Mouse (Mus musculus) forebrain, embryonic 14.5 days (tissue): ENCODE data around the gene Cwc25. TPM values are rescaled to one million over a fixed set of nuclear protein-coding genes. Genes with fewer than 3 reads are reported as not detected.

Source experiments
- ATAC-seq: fragments of 200-750 bp; cut with Nextera tagmentation; 2 replicates; pipeline ENCODE4 v1.8.0; 2017; ENCODE audit warnings: mild to moderate bottlenecking, moderate library complexity
- DNase-seq: peaks from one replicate; pipeline ENCODE4 v3.0.0-alpha.2; 2015; ENCODE audit warnings: low spot score
- H3K27ac ChIP-seq: fragments of 300-500 bp; sonication (generic); 2 replicates; pipeline ENCODE4 v1.5.1; 2014; ENCODE audit warnings: low read depth, mild to moderate bottlenecking, control low read depth, low read length, moderate library complexity
- H3K27me3 ChIP-seq: fragments of 300-500 bp; sonication (generic); replicated peaks from 2 replicates; pipeline ENCODE4 v1.6.1; 2014; ENCODE audit warnings: low read length, control low read depth, mixed read lengths; ENCODE audit not compliant: control insufficient read depth, insufficient read depth
- H3K36me3 ChIP-seq: fragments of 300-500 bp; sonication (generic); 2 replicates; pipeline ENCODE4 v1.6.1; 2014; ENCODE audit warnings: low read length, control low read depth; ENCODE audit not compliant: control insufficient read depth, insufficient read depth
- H3K4me1 ChIP-seq: fragments of 300-500 bp; sonication (generic); 2 replicates; pipeline ENCODE4 v1.6.1; 2014; ENCODE audit warnings: antibody characterized with exemption, low read length, control low read depth; ENCODE audit not compliant: control insufficient read depth, insufficient read depth
- H3K4me2 ChIP-seq: fragments of 300-500 bp; sonication (generic); 2 replicates; pipeline ENCODE4 v1.6.1; 2014; ENCODE audit warnings: mild to moderate bottlenecking, control low read depth, low read length
- H3K4me3 ChIP-seq: fragments of 300-500 bp; sonication (generic); 2 replicates; pipeline ENCODE4 v1.5.1; 2014; ENCODE audit warnings: low read depth, low read length, control low read depth
- H3K9ac ChIP-seq: fragments of 300-500 bp; sonication (generic); 2 replicates; pipeline ENCODE4 v1.6.1; 2014; ENCODE audit warnings: mild to moderate bottlenecking, low read length, control low read depth, moderate library complexity
- H3K9me3 ChIP-seq: fragments of 300-500 bp; sonication (generic); replicated peaks from 2 replicates; pipeline ENCODE4 v1.6.1; 2016; ENCODE audit warnings: low read length, control low read depth, mixed read lengths; ENCODE audit not compliant: control insufficient read depth
- WGBS: fragments of 180-500 bp; shearing (Covaris S2); extraction: QIAGEN DNeasy Blood & Tissue Kit; methylation state at CpG from one replicate; pipeline ENCODE4 v1.1.7; 2014; 5-methylcytosine and 5-hydroxymethylcytosine counted together
- polyA plus RNA-seq: library from polyadenylated mRNA; unstranded; fragments of >200 nt; fragmentation: Nextera tagmentation; extraction: Ambion mirVana; gene quantifications from 2 replicates; pipeline ENCODE4 v1.2.1, GENCODE M21; 2014

The Cwc25 gene
- polyA plus RNA-seq, 1 experiment from 2014 or later: 9.9 TPM

- no peaks in the 10 kb centered on the region for H3K27me3 ChIP-seq
Observed at GRCm38 (mm10) chr11:97701581-97702392, 64.6 kb downstream of the Cwc25 start.

GRCm38 (mm10) chr11:97700746-97701580 lies 65.4 kb downstream of the Cwc25 start:
- peaks cover 4% of the 10 kb centered on the region; the same call in 1 of the 2 replicates for H3K36me3 ChIP-seq
- no peaks in the 10 kb centered on the region for H3K27me3 ChIP-seq
- H3K27ac ChIP-seq: peak overlapping the region; percentile 99
- H3K9me3 ChIP-seq: no peaks in the 10 kb centered on the region
- peak overlapping the region; percentile 85 for H3K4me2 ChIP-seq
- peak overlapping the region; percentile 79 for H3K4me3 ChIP-seq
- WGBS: 18% methylated on average over 30 of the region's 30 CpGs
- peaks cover 39% of the 10 kb centered on the region for H3K4me1 ChIP-seq
- no peak for DNase-seq
- peak overlapping the region; percentile 88 for H3K9ac ChIP-seq
- no peak for ATAC-seq

More at GRCm38 (mm10) chr11:97701581-97702392, 64.6 kb downstream of the Cwc25 start:
- Histone ChIP-seq H3K9ac (peak overlapping the region; percentile 22; the same call in 1 of the 2 replicates), H3K36me3 (peaks cover 12% of the 10 kb centered on the region), H3K4me2 (peak overlapping the region; percentile 85), H3K9me3 (no peaks in the 10 kb centered on the region), H3K4me3 (peak overlapping the region; percentile 84), H3K27ac (no peak overlapping the region), H3K4me1 (peaks cover 31% of the 10 kb centered on the region)
- no peak for ATAC-seq
- WGBS: 44% methylated on average over 15 of the region's 15 CpGs
- no peak for DNase-seq

- WGBS: under 1% methylated on average over 85 of the region's 85 CpGs
- Histone ChIP-seq H3K36me3 (no peaks in the 10 kb centered on the region), H3K4me2 (peak within 1 kb of the TSS; percentile 85), H3K27ac (peak within 1 kb of the TSS; percentile 99), H3K4me3 (peak within 1 kb of the TSS; percentile 79), H3K9me3 (no peaks in the 10 kb centered on the region), H3K9ac (peak within 1 kb of the TSS; percentile 97), H3K4me1 (peaks cover 47% of the 10 kb centered on the region), H3K27me3 (no peaks in the 10 kb centered on the region)
- DNase-seq (peak; percentile 91), ATAC-seq (peak; percentile 19)
Observed at GRCm38 (mm10) chr11:97700003-97700745, 66.2 kb downstream of the Cwc25 start, which contains the start of gene Pcgf2. TSS of gene Pcgf2 (minus strand) at chr11:97700497.

GRCm38 (mm10) chr11:97699626-97700002 lies 66.7 kb downstream of the Cwc25 start:
- DNase-seq: peak; percentile 98
- Histone ChIP-seq H3K27ac (peak overlapping the region; percentile 99), H3K36me3 (no peaks in the 10 kb centered on the region), H3K9ac (peak overlapping the region; percentile 97), H3K9me3 (no peaks in the 10 kb centered on the region), H3K4me1 (peaks cover 52% of the 10 kb centered on the region), H3K27me3 (no peaks in the 10 kb centered on the region), H3K4me2 (peak overlapping the region; percentile 85), H3K4me3 (peak overlapping the region; percentile 79)
- peak; percentile 40 for ATAC-seq
- WGBS: 2% methylated on average over 5 of the region's 9 CpGs

GRCm38 (mm10) chr11:97698741-97699611 lies 67.4 kb downstream of the Cwc25 start:
- Histone ChIP-seq H3K27me3 (no peaks in the 10 kb centered on the region), H3K9ac (peak overlapping the region; percentile 97), H3K9me3 (no peaks in the 10 kb centered on the region), H3K4me3 (peak overlapping the region; percentile 79), H3K4me2 (peak overlapping the region; percentile 85), H3K4me1 (peaks cover 54% of the 10 kb centered on the region), H3K27ac (peak overlapping the region; percentile 99), H3K36me3 (no peaks in the 10 kb centered on the region)
- WGBS: under 1% methylated on average over 60 of the region's 63 CpGs
- peak; percentile 70 for DNase-seq
- ATAC-seq: no peak

GRCm38 (mm10) chr11:97697891-97698529 lies 68.3 kb downstream of the Cwc25 start:
- peaks cover 2% of the 10 kb centered on the region for H3K36me3 ChIP-seq
- peak overlapping the region; percentile 85 for H3K4me2 ChIP-seq
- no peaks in the 10 kb centered on the region for H3K9me3 ChIP-seq
- no peak for ATAC-seq
- peak; percentile 55 for DNase-seq
- 1% methylated on average over 14 of the region's 14 CpGs for WGBS
- peak overlapping the region; percentile 79 for H3K4me3 ChIP-seq
- peaks cover 57% of the 10 kb centered on the region for H3K4me1 ChIP-seq
- H3K9ac ChIP-seq: peak overlapping the region; percentile 97
- H3K27me3 ChIP-seq: no peaks in the 10 kb centered on the region
- H3K27ac ChIP-seq: peak overlapping the region; percentile 99

GRCm38 (mm10) chr11:97697199-97697890 lies 69.0 kb downstream of the Cwc25 start:
- H3K4me1 ChIP-seq: peaks cover 57% of the 10 kb centered on the region

More at GRCm38 (mm10) chr11:97697199-97697890, 69.0 kb downstream of the Cwc25 start:
- Histone ChIP-seq H3K27ac (peak overlapping the region; percentile 99), H3K27me3 (no peaks in the 10 kb centered on the region), H3K4me2 (peak overlapping the region; percentile 85), H3K9me3 (no peaks in the 10 kb centered on the region), H3K36me3 (peaks cover 9% of the 10 kb centered on the region), H3K4me3 (peak overlapping the region; percentile 79), H3K9ac (peak overlapping the region; percentile 97)
- no peak for ATAC-seq
- DNase-seq: no peak
- WGBS: 50% methylated on average over 11 of the region's 11 CpGs
